Mouse (Mus musculus) embryonic facial prominence, embryonic 11.5 days (tissue): ENCODE data around the gene Unc13d. TPM values are rescaled to one million over a fixed set of nuclear protein-coding genes. Genes with fewer than 3 reads are reported as not detected.
A peak's percentile ranks its signal among the peaks of the same experiment; 100 is the strongest.
"Not testable (repeated sequence)": the region's sequence is repeated elsewhere in the genome, so short reads cannot be mapped to it uniquely, and the experiment has no call there.

ENCODE experiments used
- ATAC-seq: fragments of 200-750 bp; cut with Nextera tagmentation; replicated peaks from 2 replicates; pipeline ENCODE4 v1.8.0; 2017; ENCODE audit warnings: low read depth; ENCODE audit not compliant: insufficient number of reproducible peaks, low FRiP score, low TSS enrichment
- DNase-seq: peaks from one replicate; pipeline ENCODE4 v3.0.0-alpha.2; 2015; ENCODE audit warnings: low spot score
- H3K27ac ChIP-seq: fragments of 300-500 bp; sonication (generic); replicated peaks from 2 replicates; pipeline ENCODE4 v1.5.1; 2014; ENCODE audit warnings: mild to moderate bottlenecking, low read depth, low read length, control low read depth
- H3K27me3 ChIP-seq: fragments of 300-500 bp; sonication (generic); 2 replicates; pipeline ENCODE4 v1.6.1; 2014; ENCODE audit warnings: mild to moderate bottlenecking, low read length, moderate library complexity, mixed read lengths; ENCODE audit not compliant: control insufficient read depth, insufficient read depth
- H3K36me3 ChIP-seq: fragments of 300-500 bp; sonication (generic); replicated peaks from 2 replicates; pipeline ENCODE4 v1.6.1; 2014; ENCODE audit warnings: low read depth, mild to moderate bottlenecking, low read length, moderate library complexity, mixed read lengths; ENCODE audit not compliant: control insufficient read depth, insufficient read depth
- H3K4me1 ChIP-seq: fragments of 300-500 bp; sonication (generic); 2 replicates; pipeline ENCODE4 v1.6.1; 2014; ENCODE audit warnings: low read length, mixed read lengths; ENCODE audit not compliant: control insufficient read depth, insufficient read depth
- H3K4me2 ChIP-seq: fragments of 300-500 bp; sonication (generic); 2 replicates; pipeline ENCODE4 v1.6.1; 2014; ENCODE audit warnings: low read depth, mild to moderate bottlenecking, control low read depth, low read length, moderate library complexity
- H3K4me3 ChIP-seq: fragments of 300-500 bp; sonication (generic); 2 replicates; pipeline ENCODE4 v1.5.1; 2014; ENCODE audit warnings: low read depth, low read length, control low read depth
- H3K9ac ChIP-seq: fragments of 300-500 bp; sonication (generic); replicated peaks from 2 replicates; pipeline ENCODE4 v1.6.1; 2014; ENCODE audit warnings: mild to moderate bottlenecking, control low read depth, low read length
- H3K9me3 ChIP-seq: fragments of 300-500 bp; sonication (generic); replicated peaks from 2 replicates; pipeline ENCODE4 v1.6.1; 2016; ENCODE audit warnings: mild to moderate bottlenecking, low read length, inconsistent platforms, mixed read lengths; ENCODE audit not compliant: control insufficient read depth
- WGBS: fragments of 180-500 bp; shearing (Covaris S2); extraction: QIAGEN DNeasy Blood & Tissue Kit; methylation state at CpG from one replicate; pipeline ENCODE4 v1.1.7; 2014; 5-methylcytosine and 5-hydroxymethylcytosine counted together
- polyA plus RNA-seq: library from polyadenylated mRNA; unstranded; fragments of >200 nt; fragmentation: Nextera tagmentation; extraction: Ambion mirVana; gene quantifications from 2 replicates; pipeline ENCODE4 v1.2.1, GENCODE M21; 2014

Gene Unc13d
- polyA plus RNA-seq, 1 experiment from 2014 or later = 1.2 TPM

GRCm38 (mm10) chr11:116019360-116019791 is 58.4 kb downstream of the Unc13d start:
- no peak for ATAC-seq
- no peaks in the 10 kb centered on the region for H3K27me3 ChIP-seq
- no peak overlapping the region for H3K27ac ChIP-seq
- no peak overlapping the region for H3K9ac ChIP-seq
- H3K9me3 ChIP-seq = no peaks in the 10 kb centered on the region
- no peak overlapping the region for H3K4me2 ChIP-seq
- WGBS = 55% methylated on average over 1 of the region's 1 CpGs
- DNase-seq = no peak
- no peaks in the 10 kb centered on the region for H3K4me1 ChIP-seq
- no peak overlapping the region for H3K4me3 ChIP-seq
- H3K36me3 ChIP-seq = no peaks in the 10 kb centered on the region

- DNase-seq, H3K27ac ChIP-seq, H3K4me3 ChIP-seq, H3K9me3 ChIP-seq, H3K36me3 ChIP-seq, H3K9ac ChIP-seq, H3K4me2 ChIP-seq, ATAC-seq, H3K27me3 ChIP-seq, H3K4me1 ChIP-seq: not testable (repeated sequence)
- WGBS = 88% methylated on average over 4 of the region's 4 CpGs
Measured at GRCm38 (mm10) chr11:116018867-116019266, 58.9 kb downstream of the Unc13d start.

- Histone ChIP-seq H3K36me3 (no peaks in the 10 kb centered on the region), H3K9ac (no peak overlapping the region), H3K27ac (no peak overlapping the region), H3K4me2 (no peak overlapping the region), H3K4me3 (no peak overlapping the region), H3K9me3 (no peaks in the 10 kb centered on the region), H3K4me1 (no peaks in the 10 kb centered on the region), H3K27me3 (no peaks in the 10 kb centered on the region)
- peak; percentile 24; the same call in 1 of the 2 replicates for ATAC-seq
- peak; percentile 47 for DNase-seq
- 20% methylated on average over 6 of the region's 6 CpGs for WGBS
Measured at GRCm38 (mm10) chr11:116018106-116018505, 59.7 kb downstream of the Unc13d start.

GRCm38 (mm10) chr11:116014821-116015220 is 62.9 kb downstream of the Unc13d start:
- H3K4me2 ChIP-seq = no peak overlapping the region
- DNase-seq (no peak), ATAC-seq (no peak)
- 64% methylated on average over 8 of the region's 8 CpGs for whole genome bisulfite sequencing
- H3K9me3 ChIP-seq = no peaks in the 10 kb centered on the region
- no peak overlapping the region for H3K27ac ChIP-seq
- H3K4me1 ChIP-seq = peaks cover 6% of the 10 kb centered on the region
- H3K27me3 ChIP-seq = no peaks in the 10 kb centered on the region
- H3K9ac ChIP-seq = no peak overlapping the region
- no peak overlapping the region for H3K4me3 ChIP-seq
- H3K36me3 ChIP-seq = no peaks in the 10 kb centered on the region; the same call in 1 of the 2 replicates

GRCm38 (mm10) chr11:116012262-116012947 is 65.4 kb downstream of the Unc13d start, which contains the start of gene Galk1:
Gene Galk1, minus strand, starts transcription at chr11:116012719.
- H3K4me2 ChIP-seq = peak within 1 kb of the TSS; percentile 93
- WGBS = under 1% methylated on average over 55 of the region's 55 CpGs
- H3K4me1 ChIP-seq = peaks cover 6% of the 10 kb centered on the region
- no peaks in the 10 kb centered on the region for H3K27me3 ChIP-seq
- DNase-seq = peak; percentile 95
- H3K9ac ChIP-seq = peak within 1 kb of the TSS; percentile 85
- H3K36me3 ChIP-seq = no peaks in the 10 kb centered on the region; the same call in 1 of the 2 replicates
- ATAC-seq = peak; percentile 86
- peak within 1 kb of the TSS; percentile 84 for H3K27ac ChIP-seq
- H3K4me3 ChIP-seq = peak within 1 kb of the TSS; percentile 75
- no peaks in the 10 kb centered on the region for H3K9me3 ChIP-seq

Other genes starting within 250 kb of the Unc13d start
- 0.07 and 0.31 TPM in 2 replicates for gene Myo15b, start 219.6 kb downstream of the Unc13d start, polyA plus RNA-seq
- gene Smim5, start 178.0 kb downstream of the Unc13d start, polyA plus RNA-seq = 1.1 and 1.4 TPM in 2 replicates
- gene Smim6, start 165.9 kb downstream of the Unc13d start, polyA plus RNA-seq = 0.21 TPM in 1 of 2 replicates, not detected in the other
- 49.8 and 59.4 TPM in 2 replicates for gene Sap30bp, start 144.7 kb downstream of the Unc13d start, polyA plus RNA-seq
- gene Recql5, start 144.5 kb downstream of the Unc13d start, polyA plus RNA-seq = 14.2 and 15.3 TPM in 2 replicates
- gene Itgb4, start 103.3 kb downstream of the Unc13d start, polyA plus RNA-seq = 0.83 and 0.85 TPM in 2 replicates
- gene Galk1, start 65.2 kb downstream of the Unc13d start, polyA plus RNA-seq = 113 and 125 TPM in 2 replicates
- gene H3f3b, start 50.0 kb downstream of the Unc13d start, polyA plus RNA-seq = 2,457 and 2,634 TPM in 2 replicates
- gene Unk, start 47.6 kb downstream of the Unc13d start, polyA plus RNA-seq = 21.2 and 21.7 TPM in 2 replicates
- gene Wbp2, start 9.0 kb upstream of the Unc13d start, polyA plus RNA-seq = 47.0 and 49.6 TPM in 2 replicates
- 3.4 and 4.5 TPM in 2 replicates for gene Trim47, start 49.2 kb upstream of the Unc13d start, polyA plus RNA-seq
- 1.2 and 1.8 TPM in 2 replicates for gene Trim65, start 53.2 kb upstream of the Unc13d start, polyA plus RNA-seq
- gene Mrpl38, start 60.9 kb upstream of the Unc13d start, polyA plus RNA-seq = 101 and 102 TPM in 2 replicates
- 20.3 and 25.9 TPM in 2 replicates for gene Fbf1, start 90.2 kb upstream of the Unc13d start, polyA plus RNA-seq
- gene Ten1, start 120.9 kb upstream of the Unc13d start, polyA plus RNA-seq = 54.7 and 59.2 TPM in 2 replicates
- 22.1 and 22.4 TPM in 2 replicates for gene Acox1, start 121.1 kb upstream of the Unc13d start, polyA plus RNA-seq
- 0.73 and 0.88 TPM in 2 replicates for gene Evpl, start 160.1 kb upstream of the Unc13d start, polyA plus RNA-seq
- gene Srp68, start 196.3 kb upstream of the Unc13d start, polyA plus RNA-seq = 78.7 and 80.5 TPM in 2 replicates
- gene Galr2, start 203.0 kb upstream of the Unc13d start, polyA plus RNA-seq = 0.11 and 0.52 TPM in 2 replicates
- 64.1 and 64.2 TPM in 2 replicates for gene Exoc7, start 229.3 kb upstream of the Unc13d start, polyA plus RNA-seq